Mouse (Mus musculus): Measurements from ENCODE around the gene Gm15056.

GRCm38 (mm10) chr8:20892369-20892768, 10.1 kb downstream of the Gm15056 start, which contains the start of gene Defb33:
- TF ChIP-seq CTCF (IDR thresholded peaks at IDR 0.05; ENCODE audit: extremely low read depth, insufficient read length, insufficient replicate concordance, low read depth, low read length) (no peak), POLR2A (IDR thresholded peaks at IDR 0.05; ENCODE audit: low read depth, low read length) (no peak)

All from small intestine, adult 2 months (tissue).